Mouse (Mus musculus) midbrain, embryonic 11.5 days (tissue): ENCODE results near the gene D630039A03Rik. TPM values are rescaled to one million over a fixed set of nuclear protein-coding genes. Genes with fewer than 3 reads are reported as not detected.

Experiments
- ATAC-seq: fragments of 200-750 bp; cut with Nextera tagmentation; 2 replicates; pipeline ENCODE4 v1.8.0; 2017; ENCODE audit warnings: moderate TSS enrichment, moderate library complexity; ENCODE audit not compliant: low FRiP score
- DNase-seq: peaks from one replicate; pipeline ENCODE4 v3.0.0; 2015; ENCODE audit warnings: low spot score; ENCODE audit errors: missing footprints
- H3K27ac ChIP-seq: fragments of 300-500 bp; sonication (generic); 2 replicates; pipeline ENCODE4 v1.5.1; 2014; ENCODE audit warnings: low read depth, low read length
- H3K27me3 ChIP-seq: fragments of 300-500 bp; sonication (generic); 2 replicates; pipeline ENCODE4 v1.6.1; 2014; ENCODE audit warnings: mild to moderate bottlenecking, low read length, moderate library complexity, mixed read lengths; ENCODE audit not compliant: control insufficient read depth, insufficient read depth
- H3K36me3 ChIP-seq: fragments of 300-500 bp; sonication (generic); 2 replicates; pipeline ENCODE4 v1.6.1; 2014; ENCODE audit warnings: mild to moderate bottlenecking, low read length, moderate library complexity, mixed read lengths; ENCODE audit not compliant: control insufficient read depth, insufficient read depth
- H3K4me1 ChIP-seq: fragments of 300-500 bp; sonication (generic); 2 replicates; pipeline ENCODE4 v1.6.1; 2014; ENCODE audit warnings: low read length; ENCODE audit not compliant: control insufficient read depth, insufficient read depth
- H3K4me2 ChIP-seq: fragments of 300-500 bp; sonication (generic); 2 replicates; pipeline ENCODE4 v1.6.1; 2014; ENCODE audit warnings: mild to moderate bottlenecking, moderate library complexity
- H3K4me3 ChIP-seq: fragments of 300-500 bp; sonication (generic); 2 replicates; pipeline ENCODE4 v1.5.1; 2014; ENCODE audit warnings: low read depth, low read length
- H3K9ac ChIP-seq: fragments of 300-500 bp; sonication (generic); 2 replicates; pipeline ENCODE4 v1.6.1; 2014; ENCODE audit warnings: low read length
- H3K9me3 ChIP-seq: fragments of 300-500 bp; sonication (generic); 2 replicates; pipeline ENCODE4 v1.6.1; 2016; ENCODE audit warnings: low read length; ENCODE audit not compliant: control insufficient read depth
- WGBS: fragments of 180-500 bp; shearing (Covaris S2); extraction: QIAGEN DNeasy Blood & Tissue Kit; methylation state at CpG from one replicate; pipeline ENCODE4 v1.1.7; 2014; 5-methylcytosine and 5-hydroxymethylcytosine counted together
- polyA plus RNA-seq: library from polyadenylated mRNA; unstranded; fragments of >200 nt; fragmentation: Nextera tagmentation; extraction: Ambion mirVana; gene quantifications from 2 replicates; pipeline ENCODE4 v1.2.1, GENCODE M21; 2014

Gene D630039A03Rik
- polyA plus RNA-seq, 1 experiment from 2014 or later, result 0.04 TPM

- Histone ChIP-seq H3K27ac (no peak overlapping the region), H3K4me3 (no peak overlapping the region), H3K4me1 (peaks cover 9% of the 10 kb centered on the region; the same call in 1 of the 2 replicates), H3K27me3 (no peaks in the 10 kb centered on the region), H3K36me3 (no peaks in the 10 kb centered on the region), H3K9me3 (no peaks in the 10 kb centered on the region), H3K9ac (no peak overlapping the region), H3K4me2 (no peak overlapping the region)
- peak; percentile 88 for DNase-seq
- 17% methylated on average over 8 of the region's 8 CpGs for WGBS
- peak; percentile 54 for ATAC-seq
Measured at GRCm38 (mm10) chr4:57919494-57920423, 3.7 kb upstream of the D630039A03Rik start.

DNA sequence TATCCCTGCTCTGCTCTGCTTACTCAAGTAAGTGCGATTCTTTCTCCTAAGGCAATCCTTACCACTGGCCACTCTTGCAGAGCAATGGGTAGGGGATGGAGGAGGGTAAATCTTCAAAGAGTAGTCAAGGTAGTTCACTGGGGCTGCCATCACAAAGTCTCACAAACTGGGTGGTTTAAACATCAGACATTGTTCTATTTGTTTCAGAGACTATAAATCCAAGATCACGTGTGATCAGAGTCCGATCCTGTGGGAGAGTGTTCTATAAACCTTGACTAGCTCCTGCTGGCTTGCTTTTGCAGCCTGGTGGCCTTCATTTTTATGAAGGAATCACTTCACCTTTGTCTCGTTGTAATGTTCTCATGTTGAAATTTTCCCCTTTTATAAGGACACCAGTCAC is 614 bp upstream of the D630039A03Rik start:
- no peak for ATAC-seq
- no peaks in the 10 kb centered on the region for H3K36me3 ChIP-seq
- no peak overlapping the region for H3K4me3 ChIP-seq
- H3K9me3 ChIP-seq, result no peaks in the 10 kb centered on the region
- H3K27me3 ChIP-seq, result no peaks in the 10 kb centered on the region
- 79% methylated on average over 4 of the region's 4 CpGs for WGBS
- no peak overlapping the region for H3K27ac ChIP-seq
- no peak overlapping the region for H3K4me2 ChIP-seq
- H3K4me1 ChIP-seq, result 0 out of 2 replicates have a peak, but pooled peaks cover 5% of the 10 kb centered on the region
- no peak for DNase-seq
- no peak overlapping the region for H3K9ac ChIP-seq

- Histone ChIP-seq H3K9ac (no peak overlapping the region), H3K4me1 (0 out of 2 replicates have a peak, but pooled peaks cover 5% of the 10 kb centered on the region), H3K27ac (no peak overlapping the region), H3K36me3 (no peaks in the 10 kb centered on the region), H3K27me3 (no peaks in the 10 kb centered on the region), H3K9me3 (no peaks in the 10 kb centered on the region), H3K4me2 (no peak overlapping the region), H3K4me3 (no peak overlapping the region)
- WGBS, result 44% methylated on average over 17 of the region's 17 CpGs
- DNase-seq (peak; percentile 77), ATAC-seq (no peak)
Measured at GRCm38 (mm10) chr4:57915216-57915965, 706 bp downstream of the D630039A03Rik start.

DNA sequence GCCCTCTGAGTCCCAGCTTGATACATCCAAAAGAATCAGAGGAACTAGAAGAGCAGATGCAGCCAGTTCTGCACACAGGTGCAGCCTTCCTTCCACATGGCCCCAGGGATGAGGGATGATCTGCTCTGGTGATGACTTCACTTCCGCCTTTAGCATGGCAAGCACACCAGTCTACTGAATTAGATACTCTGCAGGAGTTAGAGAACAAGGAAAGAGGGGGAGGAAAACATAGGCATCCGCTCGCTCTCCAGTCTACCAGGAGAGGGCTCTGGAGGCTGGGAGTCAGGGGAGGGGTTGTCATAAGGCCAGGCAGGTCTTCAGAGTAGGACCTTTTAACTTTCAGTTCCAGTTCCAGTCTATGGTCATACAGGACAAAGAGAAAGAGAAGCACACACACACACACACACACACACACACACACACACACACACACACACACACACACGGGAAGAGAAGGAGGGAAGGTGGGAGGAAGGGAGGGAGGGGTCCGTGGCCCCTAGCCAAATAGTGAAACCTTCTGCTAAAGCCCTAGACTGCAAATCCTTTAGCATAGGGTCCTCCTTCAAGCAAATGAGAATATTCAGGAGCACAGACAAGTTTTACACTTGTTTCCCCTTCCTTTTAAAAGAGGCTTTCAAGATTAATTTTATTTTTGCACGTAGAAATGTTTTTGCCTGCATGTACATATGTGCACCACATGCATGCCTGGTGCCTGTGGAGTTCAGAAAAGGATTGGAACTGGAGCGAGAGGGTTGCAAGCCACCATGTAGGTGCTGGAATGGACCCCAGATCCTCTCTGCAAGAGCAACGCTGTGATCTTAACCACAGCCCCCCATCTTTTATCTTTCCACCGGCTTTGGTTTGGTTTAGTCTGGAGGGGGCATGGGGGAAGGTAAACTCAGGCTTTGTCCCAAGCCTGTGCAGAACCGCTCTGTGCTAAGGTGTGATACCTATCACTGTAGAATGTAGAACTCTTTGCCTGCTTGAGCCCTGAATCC is 1.6 kb downstream of the D630039A03Rik start:
- H3K9ac ChIP-seq, result no peak overlapping the region
- 78% methylated on average over 10 of the region's 10 CpGs for whole genome bisulfite sequencing
- no peaks in the 10 kb centered on the region for H3K36me3 ChIP-seq
- H3K9me3 ChIP-seq, result no peaks in the 10 kb centered on the region
- DNase-seq (peak; percentile 79), ATAC-seq (no peak)
- H3K4me1 ChIP-seq, result no peaks in the 10 kb centered on the region
- no peaks in the 10 kb centered on the region for H3K27me3 ChIP-seq
- no peak overlapping the region for H3K4me3 ChIP-seq
- no peak overlapping the region for H3K27ac ChIP-seq
- no peak overlapping the region for H3K4me2 ChIP-seq

- ATAC-seq (no peak), DNase-seq (no peak)
- Histone ChIP-seq H3K27me3 (no peaks in the 10 kb centered on the region), H3K4me1 (no peaks in the 10 kb centered on the region), H3K4me2 (no peak overlapping the region), H3K27ac (no peak overlapping the region), H3K9ac (no peak overlapping the region), H3K36me3 (no peaks in the 10 kb centered on the region), H3K9me3 (no peaks in the 10 kb centered on the region), H3K4me3 (no peak overlapping the region)
Measured at GRCm38 (mm10) chr4:57913021-57913420, 3.1 kb downstream of the D630039A03Rik start.

DNA sequence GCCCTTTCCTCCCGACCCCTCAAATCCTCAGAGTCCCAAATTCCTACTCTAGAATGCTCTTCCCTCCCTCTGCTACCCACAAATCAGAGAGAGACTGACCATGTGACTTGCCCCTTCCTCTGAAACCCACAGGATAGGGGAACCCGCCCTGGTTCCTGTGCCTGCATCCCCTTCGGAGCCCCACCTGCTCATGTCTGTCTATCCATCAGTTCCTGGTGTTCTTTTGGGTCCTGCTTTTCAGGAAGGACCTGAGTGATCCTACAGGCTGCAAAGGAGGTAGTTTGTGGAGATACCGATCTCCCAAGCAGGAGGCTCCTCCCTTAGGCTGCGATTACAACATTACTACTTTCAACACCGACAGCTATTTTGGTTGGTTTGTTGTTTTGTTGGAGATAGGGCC is 7.2 kb downstream of the D630039A03Rik start:
- no peaks in the 10 kb centered on the region for H3K4me1 ChIP-seq
- H3K4me3 ChIP-seq, result no peak overlapping the region
- DNase-seq (no peak), ATAC-seq (no peak)
- no peak overlapping the region for H3K27ac ChIP-seq
- H3K9me3 ChIP-seq, result no peaks in the 10 kb centered on the region
- no peaks in the 10 kb centered on the region for H3K36me3 ChIP-seq
- no peaks in the 10 kb centered on the region for H3K27me3 ChIP-seq
- H3K4me2 ChIP-seq, result no peak overlapping the region
- WGBS, result 84% methylated on average over 6 of the region's 6 CpGs
- no peak overlapping the region for H3K9ac ChIP-seq

DNA sequence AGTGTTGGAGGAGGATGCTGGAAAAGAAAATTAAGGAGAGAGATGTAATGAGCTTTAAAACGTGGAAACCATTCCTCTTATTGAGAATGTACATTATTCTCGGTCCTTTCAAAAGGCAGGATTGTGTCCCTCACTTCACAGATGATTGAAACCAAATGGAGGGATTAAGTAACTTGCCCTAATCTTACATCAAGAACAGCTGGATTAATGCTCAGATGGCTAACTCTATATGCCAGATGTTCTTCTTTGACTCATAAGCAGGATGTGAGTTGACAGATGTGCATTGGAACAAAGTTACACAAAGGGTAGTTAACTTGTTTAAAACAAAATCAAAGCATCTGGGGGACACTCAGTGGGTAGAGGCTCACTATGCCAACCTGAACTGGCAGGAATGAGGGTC is 9.4 kb downstream of the D630039A03Rik start:
- Histone ChIP-seq H3K36me3 (no peaks in the 10 kb centered on the region), H3K27ac (no peak overlapping the region), H3K9ac (no peak overlapping the region), H3K4me2 (no peak overlapping the region), H3K27me3 (no peaks in the 10 kb centered on the region), H3K4me3 (no peak overlapping the region), H3K9me3 (no peaks in the 10 kb centered on the region), H3K4me1 (no peaks in the 10 kb centered on the region)
- 23% methylated on average over 2 of the region's 2 CpGs for WGBS
- ATAC-seq, result no peak
- no peak for DNase-seq

GRCm38 (mm10) chr4:57904638-57905037 is 11.5 kb downstream of the D630039A03Rik start:
- H3K36me3 ChIP-seq, result no peaks in the 10 kb centered on the region
- no peak overlapping the region for H3K27ac ChIP-seq
- peak; percentile 41; the same call in 1 of the 2 replicates for ATAC-seq
- no peak overlapping the region for H3K4me2 ChIP-seq
- H3K4me1 ChIP-seq, result no peaks in the 10 kb centered on the region
- 32% methylated on average over 9 of the region's 9 CpGs for WGBS
- H3K27me3 ChIP-seq, result no peaks in the 10 kb centered on the region
- H3K4me3 ChIP-seq, result no peak overlapping the region
- DNase-seq, result no peak
- no peaks in the 10 kb centered on the region for H3K9me3 ChIP-seq
- no peak overlapping the region for H3K9ac ChIP-seq
